Mouse (Mus musculus): ENCODE results near the gene Qrich2. TPM values are rescaled to one million over a fixed set of nuclear protein-coding genes. Genes with fewer than 3 reads are reported as not detected.
"Not testable (repeated sequence)": the region's sequence is repeated elsewhere in the genome, so short reads cannot be mapped to it uniquely, and the experiment has no call there.

Qrich2 gene
- total and polyA plus RNA-seq, 2 experiments from 2014 or later, result 0.23 TPM; not detected in 1

DNA sequence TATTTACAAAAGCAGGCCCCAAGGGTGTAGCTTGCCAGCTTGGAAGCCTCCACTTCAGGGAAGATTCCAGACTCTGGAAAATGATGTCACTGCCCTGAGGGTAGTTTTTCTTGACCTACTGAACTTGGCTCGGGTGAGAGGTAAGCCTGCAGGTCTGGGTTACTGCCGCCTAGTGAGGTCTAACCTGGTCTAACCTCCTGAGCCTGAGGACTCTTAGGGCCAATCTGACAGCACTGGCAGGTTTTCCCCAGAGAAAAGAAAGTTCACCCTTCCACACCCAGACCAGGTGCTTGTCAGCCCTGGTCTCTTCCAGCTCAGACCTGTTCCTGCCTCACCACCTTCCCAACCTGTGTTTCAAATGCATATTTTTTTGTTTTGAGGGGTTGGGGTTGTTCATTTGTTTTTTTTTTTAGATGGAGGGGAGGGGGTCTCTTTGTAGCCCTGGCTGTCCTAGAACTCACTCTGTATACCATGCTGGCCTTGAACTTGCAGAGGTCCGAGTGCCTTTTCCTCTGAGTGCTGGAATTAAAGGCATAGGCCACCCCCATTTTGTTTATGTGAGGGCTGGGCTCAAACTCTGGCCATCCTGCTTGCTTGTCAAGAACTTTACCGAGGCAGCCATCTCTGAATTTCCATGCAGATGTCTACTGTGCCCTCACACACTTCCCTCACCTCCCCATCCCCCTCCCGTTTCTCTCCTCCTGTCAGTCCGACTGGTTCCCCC, 39.0 kb downstream of the Qrich2 start:
- 75% methylated on average over 6 of the region's 6 CpGs for WGBS

DNA sequence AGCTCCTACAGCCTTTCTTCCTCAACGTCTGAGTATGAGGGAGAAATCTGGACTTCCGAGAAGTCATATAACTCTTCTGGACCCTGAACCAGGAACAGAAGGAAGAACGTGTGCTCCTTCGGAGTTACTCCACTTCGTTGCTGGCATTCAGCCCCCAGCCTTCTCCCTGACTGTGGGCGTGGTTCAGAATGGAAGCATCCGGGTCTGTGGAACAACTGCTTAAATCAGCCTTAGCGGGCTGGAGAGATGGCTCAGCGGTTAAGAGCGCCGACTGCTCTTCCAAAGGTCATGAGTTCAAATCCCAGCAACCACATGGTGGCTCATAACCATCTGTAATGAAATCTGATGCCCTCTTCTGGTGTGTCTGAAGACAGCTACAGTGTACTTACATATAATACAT, 39.7 kb downstream of the Qrich2 start:
- H3K9me3 ChIP-seq (replicated peaks; ENCODE audit: control insufficient read depth, low read length); H3K9ac ChIP-seq (replicated peaks; ENCODE audit: low read depth, low read length); ATAC-seq (ENCODE audit: insufficient read depth, low read depth); DNase-seq (ENCODE audit: low spot score); H3K36me3 ChIP-seq (replicated peaks; ENCODE audit: control insufficient read depth, insufficient read depth, low read length); H3K4me2 ChIP-seq (ENCODE audit: low read depth, low read length); H3K4me1 ChIP-seq (ENCODE audit: control insufficient read depth, insufficient read depth); H3K27me3 ChIP-seq (ENCODE audit: control insufficient read depth, insufficient read depth, low read length); H3K4me3 ChIP-seq (ENCODE audit: low read depth, low read length); H3K27ac ChIP-seq (ENCODE audit: low read depth): not testable (repeated sequence)
- 76% methylated on average over 11 of the region's 11 CpGs for WGBS

More for the DNA sequence above, 39.0 kb downstream of the Qrich2 start:
- Histone ChIP-seq H3K27me3 (ENCODE audit: control insufficient read depth, insufficient read depth, low read length) (no peaks in the 10 kb centered on the region), H3K9ac (replicated peaks; ENCODE audit: low read depth, low read length) (no peak overlapping the region), H3K9me3 (replicated peaks; ENCODE audit: control insufficient read depth, low read length) (no peaks in the 10 kb centered on the region), H3K27ac (ENCODE audit: low read depth) (no peak overlapping the region), H3K4me1 (ENCODE audit: control insufficient read depth, insufficient read depth) (peaks cover 10% of the 10 kb centered on the region), H3K4me2 (ENCODE audit: low read depth, low read length) (no peak overlapping the region), H3K4me3 (ENCODE audit: low read depth, low read length) (no peak overlapping the region), H3K36me3 (replicated peaks; ENCODE audit: control insufficient read depth, insufficient read depth, low read length) (no peaks in the 10 kb centered on the region)
- DNase-seq (ENCODE audit: low spot score) (no peak), ATAC-seq (ENCODE audit: insufficient read depth, low read depth) (no peak)
- TF ChIP-seq CTCF (IDR thresholded peaks at IDR 0.05; ENCODE audit: low read depth), result no peak
- no peak for TF ChIP-seq EP300 (IDR thresholded peaks at IDR 0.05; ENCODE audit: low read depth)

DNA sequence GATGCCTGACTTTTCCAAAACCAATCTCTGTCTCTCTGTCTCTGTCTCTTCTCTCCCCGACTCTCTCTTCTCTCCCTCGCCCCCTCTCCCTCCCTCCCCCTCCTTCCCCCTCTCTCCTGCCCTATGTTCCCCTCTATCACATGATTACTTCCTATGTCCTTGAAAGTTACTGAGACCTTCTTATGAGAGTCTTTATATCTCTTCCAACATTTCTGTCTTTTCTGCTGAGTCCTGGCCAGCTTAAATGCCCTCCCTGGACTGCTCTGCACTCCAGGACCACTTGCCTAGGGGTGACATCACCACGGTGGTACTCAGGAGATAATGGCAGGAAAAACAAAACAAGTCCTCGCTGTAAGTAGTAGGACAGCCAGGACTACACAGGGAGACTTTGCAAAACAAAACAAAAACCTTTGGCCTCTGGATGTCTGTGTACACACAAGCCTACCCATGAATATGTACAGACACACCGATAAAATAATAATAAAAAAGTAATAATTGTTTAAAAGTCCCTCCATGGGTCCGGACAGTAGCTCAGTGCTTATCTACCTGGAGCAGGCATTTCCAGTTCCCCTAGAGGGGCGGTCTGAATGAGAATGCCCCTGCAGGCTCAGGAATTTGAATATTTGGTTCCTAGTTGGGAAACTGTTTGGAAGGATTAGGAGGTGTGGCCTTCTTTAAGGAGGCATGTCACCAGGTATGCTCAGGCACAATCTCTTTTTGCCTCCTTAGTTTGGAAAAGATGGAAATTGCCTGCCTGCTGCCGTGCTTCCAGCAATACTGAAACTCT, 41.2 kb downstream of the Qrich2 start:
- WGBS, result 32% methylated on average over 8 of the region's 8 CpGs
- DNase-seq (ENCODE audit: low spot score) (no peak), ATAC-seq (ENCODE audit: insufficient read depth, low read depth) (no peak)
- Histone ChIP-seq H3K27ac (ENCODE audit: low read depth) (no peak overlapping the region), H3K9me3 (replicated peaks; ENCODE audit: control insufficient read depth, low read length) (no peaks in the 10 kb centered on the region), H3K4me3 (ENCODE audit: low read depth, low read length) (no peak overlapping the region), H3K27me3 (ENCODE audit: control insufficient read depth, insufficient read depth, low read length) (no peaks in the 10 kb centered on the region), H3K36me3 (replicated peaks; ENCODE audit: control insufficient read depth, insufficient read depth, low read length) (no peaks in the 10 kb centered on the region), H3K4me1 (ENCODE audit: control insufficient read depth, insufficient read depth) (0 out of 2 replicates have a peak, but pooled peaks cover 4% of the 10 kb centered on the region), H3K9ac (replicated peaks; ENCODE audit: low read depth, low read length) (no peak overlapping the region), H3K4me2 (ENCODE audit: low read depth, low read length) (no peak overlapping the region)
- no peak for TF ChIP-seq EP300 (IDR thresholded peaks at IDR 0.05; ENCODE audit: low read depth)
- no peak for TF ChIP-seq CTCF (IDR thresholded peaks at IDR 0.05; ENCODE audit: low read depth)

DNA sequence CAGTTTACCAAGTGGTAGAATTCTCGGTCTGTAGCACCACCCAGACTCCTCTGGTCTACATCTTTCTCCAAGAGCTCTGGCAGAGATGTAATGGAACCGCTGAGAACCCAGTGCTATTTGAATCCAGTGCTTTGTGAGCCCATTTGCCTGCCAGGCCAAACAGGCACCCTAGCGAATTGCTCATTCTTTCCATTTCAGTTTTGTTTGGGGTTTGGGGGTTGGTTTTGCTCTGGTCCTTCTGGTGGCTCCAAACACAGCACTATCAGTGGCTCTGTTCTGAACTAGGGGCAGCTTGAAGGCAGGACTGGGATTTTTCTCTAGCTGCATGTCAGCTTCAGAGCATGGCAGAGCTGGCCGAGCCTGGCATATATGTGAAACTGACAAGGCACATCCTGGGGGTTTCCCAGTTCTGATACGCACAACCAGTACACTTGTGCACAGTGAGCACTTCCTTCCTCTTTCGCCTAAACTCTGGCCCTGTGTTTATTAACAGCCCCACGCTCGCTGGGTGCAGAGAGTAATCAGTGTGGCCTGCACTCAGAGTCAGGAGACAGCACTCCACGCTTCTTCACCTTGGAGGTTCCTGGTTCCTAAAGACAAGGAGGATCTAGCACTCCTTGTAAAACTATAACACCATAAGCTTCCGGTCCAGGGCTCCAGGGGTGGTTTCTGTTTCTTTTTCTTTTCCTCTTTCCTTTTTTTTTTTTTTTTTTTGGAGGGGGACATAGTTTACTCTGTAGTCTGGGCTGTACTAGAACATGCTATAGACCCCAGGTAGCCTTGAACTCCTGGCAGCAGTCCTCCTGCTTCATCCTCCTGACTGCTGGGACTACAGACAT, 42.0 kb downstream of the Qrich2 start:
- DNase-seq (ENCODE audit: low spot score), result no peak
- H3K4me3 ChIP-seq (ENCODE audit: low read depth, low read length), result no peak overlapping the region
- peak overlapping the region; percentile 29; the same call in 1 of the 2 replicates for H3K9ac ChIP-seq (replicated peaks; ENCODE audit: low read depth, low read length)
- 64% methylated on average over 10 of the region's 10 CpGs for WGBS
- H3K27me3 ChIP-seq (ENCODE audit: control insufficient read depth, insufficient read depth, low read length), result no peaks in the 10 kb centered on the region
- peak overlapping the region; percentile 61 for H3K27ac ChIP-seq (ENCODE audit: low read depth)
- no peaks in the 10 kb centered on the region for H3K9me3 ChIP-seq (replicated peaks; ENCODE audit: control insufficient read depth, low read length)
- ATAC-seq (ENCODE audit: insufficient read depth, low read depth), result peak; percentile 36; the same call in 1 of the 2 replicates
- no peaks in the 10 kb centered on the region for H3K36me3 ChIP-seq (replicated peaks; ENCODE audit: control insufficient read depth, insufficient read depth, low read length)
- no peaks in the 10 kb centered on the region for H3K4me1 ChIP-seq (ENCODE audit: control insufficient read depth, insufficient read depth)
- H3K4me2 ChIP-seq (ENCODE audit: low read depth, low read length), result no peak overlapping the region
- TF ChIP-seq EP300 (IDR thresholded peaks at IDR 0.05; ENCODE audit: low read depth), result no peak
- no peak for TF ChIP-seq CTCF (IDR thresholded peaks at IDR 0.05; ENCODE audit: low read depth)

DNA sequence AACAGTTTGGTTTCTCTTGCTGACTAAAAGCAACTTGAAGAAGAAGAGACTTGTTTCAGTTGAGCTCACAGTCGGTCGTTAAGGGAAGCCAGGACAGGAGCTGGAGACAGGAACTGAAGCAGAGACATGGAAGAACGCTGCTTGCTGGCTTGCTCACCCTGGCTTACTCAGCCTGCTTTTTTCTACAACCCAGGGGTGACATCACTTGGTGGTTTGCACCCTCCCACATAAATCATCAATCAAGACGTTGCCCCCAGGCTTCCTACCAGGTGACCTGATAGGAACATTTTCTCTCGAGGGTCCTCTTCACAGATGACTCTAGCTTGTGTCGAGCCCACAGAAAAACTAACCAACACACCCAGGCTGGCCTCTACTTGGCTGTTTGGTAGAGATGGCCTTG, 42.8 kb downstream of the Qrich2 start:
- DNase-seq (ENCODE audit: low spot score), result no peak
- 78% methylated on average over 6 of the region's 6 CpGs for WGBS
- Histone ChIP-seq H3K4me1 (ENCODE audit: control insufficient read depth, insufficient read depth) (no peaks in the 10 kb centered on the region), H3K36me3 (replicated peaks; ENCODE audit: control insufficient read depth, insufficient read depth, low read length) (no peaks in the 10 kb centered on the region), H3K4me2 (ENCODE audit: low read depth, low read length) (no peak overlapping the region), H3K27ac (ENCODE audit: low read depth) (no peak overlapping the region), H3K4me3 (ENCODE audit: low read depth, low read length) (no peak overlapping the region), H3K9me3 (replicated peaks; ENCODE audit: control insufficient read depth, low read length) (no peaks in the 10 kb centered on the region), H3K9ac (replicated peaks; ENCODE audit: low read depth, low read length) (no peak overlapping the region), H3K27me3 (ENCODE audit: control insufficient read depth, insufficient read depth, low read length) (no peaks in the 10 kb centered on the region)
- no peak for TF ChIP-seq CTCF (IDR thresholded peaks at IDR 0.05; ENCODE audit: low read depth)
- TF ChIP-seq EP300 (IDR thresholded peaks at IDR 0.05; ENCODE audit: low read depth), result no peak
- no peak for ATAC-seq (ENCODE audit: insufficient read depth, low read depth)
